Mouse (Mus musculus): ENCODE data around the gene Rraga. TPM values are rescaled to one million over a fixed set of nuclear protein-coding genes. Genes with fewer than 3 reads are reported as not detected.

The Rraga gene
- total RNA-seq (2021) = 10 to 100 TPM; 74.4 to 74.7 TPM

DNA sequence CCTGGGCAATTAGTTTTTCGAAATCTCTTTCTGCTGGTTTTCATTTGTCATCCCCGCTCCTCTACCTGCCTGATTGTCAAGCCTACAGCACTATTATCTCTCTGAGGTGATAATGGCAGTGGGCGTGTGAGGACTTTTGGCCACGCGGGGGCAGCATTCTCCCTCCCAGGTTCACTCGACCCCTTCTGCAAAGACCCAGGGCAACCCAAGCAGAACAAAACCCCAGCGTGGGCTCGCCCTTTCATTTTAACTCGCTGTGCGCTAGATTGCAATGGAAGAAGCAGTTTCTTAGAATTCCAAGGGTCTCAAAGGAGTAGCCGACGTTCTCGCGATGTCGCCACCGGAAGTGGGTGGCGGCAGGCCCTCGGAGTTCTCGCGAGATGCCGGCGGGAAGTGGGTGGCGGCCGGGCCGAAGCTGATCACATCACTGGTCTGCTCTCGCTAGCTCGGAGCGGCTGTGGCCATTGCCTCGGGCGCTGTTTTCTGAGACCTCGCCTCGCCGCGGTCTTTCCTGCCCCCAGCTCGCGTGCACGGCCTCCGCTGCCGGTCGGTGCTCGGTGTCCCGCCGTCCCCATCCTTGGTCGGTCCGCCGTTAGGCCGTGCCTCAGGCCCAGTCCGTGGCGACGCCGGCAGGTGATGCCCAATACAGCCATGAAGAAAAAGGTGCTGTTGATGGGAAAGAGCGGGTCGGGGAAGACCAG lies at the start of gene Rraga:
Rraga (plus strand) TSS at position 386 of the 701 bp plus-strand sequence.
- DNase-seq = peak; percentile 98

DNA sequence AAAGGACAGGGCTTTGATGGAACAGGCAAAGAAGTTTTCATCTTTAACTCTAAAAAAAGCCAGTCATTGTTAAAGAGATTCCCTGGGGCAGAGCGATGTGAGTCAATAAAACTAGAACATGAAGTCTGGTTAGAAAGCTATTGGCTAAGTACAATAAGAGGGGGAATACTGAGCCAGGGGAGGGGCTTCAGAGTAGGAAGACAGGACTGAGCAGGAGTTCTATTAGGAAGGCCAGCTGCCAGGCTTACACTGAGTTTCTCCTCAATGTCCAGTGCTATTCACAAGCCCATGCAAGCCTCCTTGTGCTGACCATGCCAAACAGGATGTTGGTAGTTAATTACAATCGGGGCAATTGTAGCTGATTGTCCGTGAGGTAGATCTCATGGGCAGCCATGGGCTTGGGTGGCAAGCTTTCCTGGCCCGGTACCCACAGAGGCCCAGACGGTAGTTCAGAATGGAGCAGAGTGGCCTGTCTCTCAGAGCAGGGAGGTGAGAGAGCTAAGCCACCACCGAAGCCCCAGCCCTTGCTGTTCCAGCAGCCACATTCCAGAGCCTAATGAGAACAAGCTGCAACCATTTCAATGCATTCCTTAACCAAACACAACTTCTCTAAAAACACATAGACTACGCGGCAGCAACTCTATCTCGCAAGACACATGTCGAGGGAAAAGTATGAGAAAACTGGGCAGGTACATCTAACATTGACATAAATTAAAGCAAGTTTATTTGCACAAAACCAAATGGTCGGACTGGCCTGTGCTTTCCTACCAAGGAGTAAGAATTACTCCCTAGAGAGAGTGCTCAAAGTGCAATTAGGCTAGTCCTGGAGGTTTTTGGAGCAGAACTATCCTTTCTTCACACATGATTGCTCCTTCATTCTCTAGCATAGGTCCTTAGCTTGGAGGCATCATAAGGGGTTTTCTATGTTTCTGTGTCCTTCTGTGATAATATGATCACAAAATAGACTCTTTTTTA lies 48.0 kb upstream of the Rraga start:
- DNase-seq = no peak

DNA sequence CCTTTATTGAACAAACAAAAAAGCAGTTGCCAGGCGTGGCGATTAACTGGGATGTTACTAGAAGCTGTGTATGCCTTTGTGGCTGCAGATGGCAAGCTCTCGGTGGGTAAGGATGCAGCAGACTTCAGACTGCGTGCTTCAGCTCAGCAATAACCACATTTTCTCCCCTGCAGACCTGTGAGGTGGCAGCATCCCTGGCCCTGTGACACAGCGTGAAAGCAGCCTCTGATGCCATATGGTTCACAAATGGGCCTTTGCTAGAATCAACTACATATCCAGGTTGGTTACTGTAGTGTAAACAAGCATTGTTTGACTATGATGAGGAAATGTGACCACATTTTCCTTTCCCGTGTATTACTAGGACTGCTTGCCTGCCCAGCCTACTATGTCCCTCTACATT lies 46.3 kb upstream of the Rraga start:
- DNase-seq = no peak

DNA sequence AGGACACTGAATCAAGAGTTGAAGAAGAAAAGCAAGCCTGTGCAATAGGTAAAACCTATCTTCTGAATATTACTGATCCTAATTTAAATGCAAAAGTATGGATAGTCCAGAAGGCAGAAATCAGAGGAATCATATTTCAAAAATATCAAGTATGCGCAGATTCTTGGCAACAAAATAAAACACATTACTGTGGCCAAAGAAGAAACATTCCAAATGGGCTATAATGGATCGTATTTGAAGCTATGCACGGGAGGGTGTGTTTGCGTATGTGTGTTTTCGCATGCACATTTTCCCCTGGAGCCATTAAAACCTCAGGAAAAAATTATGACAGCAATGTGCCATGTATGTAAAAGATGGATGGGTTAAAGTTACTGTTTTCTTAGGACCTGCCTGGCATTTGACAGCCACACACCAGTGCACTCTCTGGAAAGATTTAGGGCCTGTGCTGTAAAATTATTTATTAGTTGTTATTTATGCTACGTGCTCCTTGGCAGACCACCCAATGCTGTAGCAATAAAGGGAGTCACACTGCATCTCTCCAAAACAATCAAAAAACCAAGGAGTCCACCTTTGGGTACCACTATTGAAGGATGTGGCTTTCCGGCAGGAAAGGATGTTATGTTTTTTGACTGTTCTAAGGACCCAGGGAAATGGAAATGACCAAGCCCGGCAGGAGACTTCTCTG lies 41.9 kb upstream of the Rraga start:
- DNase-seq = no peak

DNA sequence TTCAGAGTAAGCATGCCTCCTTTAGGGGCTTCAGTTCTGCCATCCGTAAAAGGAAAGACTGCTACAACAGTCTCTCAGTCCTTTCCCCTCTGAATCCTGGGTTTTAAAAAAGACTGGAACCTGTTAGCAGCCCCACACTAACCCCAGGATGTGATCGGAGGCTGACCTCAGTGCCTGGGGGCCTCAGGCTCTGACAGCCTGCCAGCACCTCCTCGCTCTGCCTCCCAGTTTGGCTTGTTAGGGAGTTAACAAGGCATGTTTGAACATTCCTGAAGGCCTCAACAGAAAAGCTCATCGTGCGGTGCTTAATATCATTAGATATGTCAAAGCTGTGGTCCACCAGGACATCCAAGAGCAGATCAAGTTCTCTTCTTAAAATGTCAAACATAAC lies 41.4 kb upstream of the Rraga start:
- DNase-seq = no peak

DNA sequence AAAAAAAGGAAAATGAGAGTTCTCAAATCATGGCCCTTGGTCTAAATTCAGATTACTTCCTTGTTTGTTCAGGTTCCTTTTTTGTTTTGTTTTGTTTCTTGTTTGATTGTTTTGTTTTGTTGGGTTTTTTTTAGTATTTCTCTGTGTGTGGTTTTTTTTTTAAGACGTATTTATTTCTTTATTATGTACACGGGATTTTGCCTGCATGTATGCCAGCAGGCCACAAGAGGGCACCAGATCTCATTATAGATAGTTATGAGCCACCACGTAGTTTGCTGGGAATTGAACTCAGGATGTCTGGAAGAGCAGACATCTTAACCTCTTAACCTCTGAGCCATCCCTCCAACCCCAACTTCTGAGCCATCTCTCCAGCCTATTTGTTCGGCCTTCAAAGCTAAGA lies 37.5 kb upstream of the Rraga start:
- peak; percentile 44 for DNase-seq

DNA sequence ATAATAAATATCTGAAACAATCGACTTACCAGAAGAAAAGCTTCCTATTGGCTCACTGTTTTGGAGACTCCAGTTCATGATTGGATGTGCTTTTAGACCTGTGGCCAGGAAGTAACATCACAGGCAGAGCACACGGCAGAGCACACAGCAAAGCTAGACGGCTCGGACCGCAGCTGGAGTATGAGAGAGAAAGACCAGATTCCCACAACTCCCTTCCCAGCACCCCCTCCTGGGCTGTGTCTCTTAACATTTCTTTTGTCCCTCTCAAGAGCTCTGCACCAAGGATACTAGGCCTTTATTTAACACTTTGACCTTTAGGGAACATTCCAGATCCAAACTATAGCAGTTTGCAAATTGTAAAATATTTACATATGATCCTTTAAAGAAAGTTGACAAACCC lies 36.5 kb upstream of the Rraga start:
- no peak for DNase-seq

DNA sequence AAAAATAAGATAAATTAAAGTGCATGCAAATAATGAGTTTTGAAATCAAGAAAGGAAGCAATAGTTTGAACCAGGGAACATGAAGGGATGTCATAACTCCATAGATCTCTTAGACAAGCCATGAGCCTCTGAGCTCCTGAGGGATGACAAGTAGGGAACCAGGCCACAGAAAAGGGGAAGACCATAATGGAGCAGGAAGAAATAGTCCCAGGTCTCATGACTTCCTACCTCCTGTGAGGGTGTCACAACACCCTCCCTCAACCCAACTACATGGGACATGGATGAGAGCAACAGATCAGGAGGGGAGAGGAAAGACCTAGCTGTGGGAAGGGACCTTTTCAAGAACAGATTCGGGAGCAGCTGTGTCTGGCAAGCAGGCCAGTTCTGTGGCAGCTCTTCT lies 33.9 kb upstream of the Rraga start:
- no peak for DNase-seq

DNA sequence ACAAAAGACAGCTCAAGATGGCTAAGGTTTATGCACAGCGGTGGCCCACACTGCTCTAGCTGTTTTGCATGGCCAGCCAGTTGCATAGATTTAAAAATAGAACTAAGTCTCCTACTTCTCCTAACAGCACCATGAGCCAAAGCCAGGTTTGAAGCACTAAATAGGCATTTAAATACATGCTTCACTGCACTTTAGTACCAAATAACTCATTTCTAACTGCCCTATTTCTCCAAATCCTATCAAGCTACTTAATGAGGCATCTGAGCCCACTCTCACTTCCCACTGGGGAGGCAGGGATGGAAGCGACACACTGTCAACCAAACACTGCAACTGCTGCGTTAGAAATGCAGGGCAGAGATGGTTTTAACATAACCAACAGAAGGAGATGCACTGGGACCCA lies 31.5 kb upstream of the Rraga start:
- DNase-seq = no peak

DNA sequence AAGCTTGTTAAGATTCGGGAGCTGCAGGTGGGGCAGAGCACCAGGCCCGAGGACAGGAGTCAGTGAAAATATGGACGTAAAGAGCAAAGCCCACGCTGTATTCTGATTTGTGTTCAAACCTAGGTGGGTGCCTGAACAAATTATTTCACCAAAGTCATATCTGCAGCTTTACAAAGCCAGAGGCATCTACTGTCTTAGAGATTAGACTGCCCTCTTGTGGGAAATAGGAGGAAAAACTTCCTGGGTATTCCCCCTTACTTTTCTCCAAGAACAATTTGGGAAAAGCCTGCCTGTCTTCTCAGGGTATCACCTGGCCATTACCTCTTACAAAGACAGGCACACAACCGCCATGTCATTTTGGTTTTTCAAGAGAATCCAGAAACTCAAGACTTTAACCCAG lies 29.9 kb upstream of the Rraga start:
- no peak for DNase-seq

DNA sequence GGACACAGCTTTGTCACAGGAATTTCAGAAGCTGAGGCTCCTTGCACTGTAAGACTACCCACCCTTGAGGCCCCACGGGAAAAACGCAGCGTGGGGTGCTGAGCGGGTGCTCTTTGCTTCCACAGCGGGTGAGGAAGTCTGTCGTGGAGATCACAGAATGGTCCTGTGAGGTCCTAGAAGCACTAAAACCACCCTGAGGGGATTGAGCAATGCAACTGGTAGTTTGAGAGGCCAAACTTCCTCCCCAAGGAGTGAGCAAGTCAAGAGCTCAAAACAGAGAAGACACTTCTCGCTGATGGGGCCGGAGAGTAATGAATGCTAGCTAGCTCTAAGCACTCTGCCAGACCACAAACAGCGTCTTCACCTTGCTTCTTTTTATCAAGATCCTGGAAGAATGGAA lies 27.1 kb upstream of the Rraga start:
- no peak for DNase-seq

DNA sequence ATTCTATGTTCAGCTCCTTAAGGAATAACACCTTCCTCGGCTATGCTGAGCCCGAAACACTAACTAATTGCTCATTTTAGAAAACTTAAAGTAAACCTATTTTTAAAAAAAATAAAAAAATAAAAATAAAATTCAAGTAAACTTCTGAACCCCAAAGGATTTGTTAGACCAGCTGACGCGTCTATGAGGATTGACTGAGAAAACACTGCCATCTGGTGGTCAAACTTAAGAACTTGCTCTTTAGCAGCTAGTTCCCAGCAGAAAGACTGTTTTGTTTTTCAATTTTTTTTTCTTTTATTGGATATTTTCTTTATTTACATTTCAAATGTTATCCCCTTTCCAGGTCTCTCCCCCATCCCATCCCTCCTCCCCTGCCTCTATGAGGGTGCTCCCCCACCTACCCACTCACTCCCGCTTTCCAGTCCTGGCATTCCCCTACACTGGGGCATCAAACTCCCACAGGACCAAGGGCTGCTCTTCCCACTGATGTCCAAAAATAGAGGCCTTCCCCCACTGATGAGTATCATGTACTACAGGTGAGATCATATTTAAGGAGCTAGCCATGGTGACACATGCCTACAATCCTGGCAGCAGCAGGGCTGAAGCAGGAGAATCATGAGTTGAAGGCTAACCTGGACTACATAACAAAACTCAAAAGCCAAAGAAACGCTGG lies 20.3 kb upstream of the Rraga start:
- DNase-seq = peak; percentile 22

DNA sequence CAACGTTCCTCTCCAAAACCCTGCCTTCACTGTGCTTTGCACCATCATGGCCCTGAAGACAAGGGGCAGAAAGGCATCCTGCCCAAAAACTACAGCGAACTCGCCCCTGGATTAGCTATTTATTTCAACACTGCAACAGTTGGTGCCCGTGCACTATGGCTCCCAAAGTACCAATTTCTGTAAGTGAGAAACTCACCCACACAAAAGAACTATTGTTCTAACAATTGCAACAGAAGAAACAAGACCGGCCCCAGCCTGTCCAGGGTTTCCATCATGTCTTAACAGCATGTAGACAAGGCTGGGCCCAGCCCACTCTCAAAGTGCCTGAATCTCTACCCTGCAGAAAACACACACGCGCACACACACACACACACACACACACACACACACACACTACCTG lies 18.1 kb upstream of the Rraga start:
- no peak for DNase-seq

DNA sequence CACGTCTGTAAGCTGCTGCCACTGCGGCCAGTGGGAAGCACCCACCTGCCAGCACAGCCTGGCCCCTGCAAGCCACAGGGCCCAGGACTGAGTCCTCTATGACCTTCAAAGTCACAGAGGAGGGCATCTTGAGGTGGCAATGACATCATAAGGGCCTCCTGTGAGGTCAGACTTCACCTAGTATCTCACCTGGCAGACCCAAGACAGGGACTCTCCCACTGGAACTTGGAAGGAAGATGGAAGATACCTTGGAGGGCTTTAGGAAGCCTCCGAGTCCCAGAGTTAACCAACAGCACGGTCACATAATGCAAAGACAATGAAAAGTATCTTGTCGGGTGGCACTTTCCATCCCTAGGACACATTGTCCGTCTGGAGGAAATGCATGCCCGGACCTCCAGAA lies 17.2 kb upstream of the Rraga start, which contains the start of gene Saxo1:
Saxo1 (minus strand) TSS at position 101 of the 400 bp plus-strand sequence.
- no peak for DNase-seq

DNA sequence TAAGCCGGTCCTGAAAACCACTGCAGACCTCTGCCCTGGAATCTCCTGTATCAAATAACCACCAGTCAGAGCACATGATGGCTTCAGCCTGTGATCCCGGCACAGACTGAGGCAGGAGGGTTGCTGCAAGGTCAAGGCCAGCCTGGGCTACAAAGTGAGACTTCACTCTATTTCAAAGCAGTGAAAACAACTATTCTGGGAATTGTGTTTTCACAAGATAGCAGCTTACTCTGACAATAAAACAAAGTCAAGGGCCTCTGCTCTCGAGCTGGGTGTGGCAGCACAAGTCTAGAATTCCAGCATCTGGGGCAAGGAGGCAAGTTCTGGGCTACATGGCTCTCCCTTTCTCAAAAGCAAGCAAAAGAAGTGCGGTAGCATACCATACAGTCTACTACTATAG lies 16.5 kb upstream of the Rraga start:
- DNase-seq = no peak

DNA sequence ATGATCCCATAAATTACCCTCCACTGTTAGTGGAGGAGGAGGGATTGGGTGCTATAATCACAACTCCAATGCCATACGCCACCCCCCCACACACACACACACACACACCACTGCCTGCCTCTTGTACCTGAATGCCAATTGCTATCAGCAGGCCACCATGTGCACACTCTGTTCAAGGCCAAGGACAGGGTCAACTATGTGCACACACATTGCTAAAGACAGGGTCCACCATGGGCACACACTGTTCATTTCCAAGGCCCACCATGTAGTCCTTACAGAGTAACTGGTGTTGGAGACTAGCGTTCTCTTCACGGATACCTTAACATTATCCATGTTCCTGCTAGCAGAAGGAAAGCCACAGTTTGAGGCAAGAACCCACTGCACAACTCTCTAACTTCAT lies 14.4 kb upstream of the Rraga start:
- DNase-seq = no peak

DNA sequence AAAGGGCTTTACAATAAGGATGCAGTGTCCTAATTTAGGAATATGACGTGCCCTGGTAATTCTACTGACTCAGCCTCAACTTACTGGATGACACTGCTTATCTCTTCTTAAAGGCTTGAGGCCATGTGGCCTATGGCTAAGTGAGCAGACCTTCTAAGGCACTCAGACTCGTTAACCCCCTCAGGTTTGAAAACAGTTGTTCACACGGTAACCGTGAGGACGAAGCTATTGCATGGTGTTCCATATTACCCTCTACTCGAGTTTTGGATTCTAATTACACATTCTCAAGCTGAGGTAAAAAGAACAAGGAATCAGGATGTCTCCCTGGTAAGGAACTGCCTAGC lies 557 bp upstream of the Rraga start:
- no peak for DNase-seq

DNA sequence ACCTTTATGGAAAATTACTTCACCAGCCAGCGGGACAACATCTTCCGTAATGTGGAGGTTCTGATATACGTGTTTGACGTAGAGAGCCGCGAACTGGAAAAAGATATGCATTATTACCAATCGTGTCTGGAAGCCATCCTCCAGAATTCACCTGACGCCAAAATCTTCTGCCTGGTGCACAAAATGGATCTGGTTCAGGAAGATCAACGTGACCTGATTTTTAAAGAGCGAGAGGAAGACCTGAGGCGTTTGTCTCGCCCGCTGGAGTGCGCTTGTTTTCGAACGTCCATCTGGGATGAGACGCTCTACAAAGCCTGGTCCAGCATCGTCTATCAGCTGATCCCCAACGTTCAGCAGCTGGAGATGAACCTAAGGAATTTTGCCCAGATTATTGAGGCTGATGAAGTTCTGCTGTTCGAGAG lies 663 bp downstream of the Rraga start:
- DNase-seq = peak; percentile 9

DNA sequence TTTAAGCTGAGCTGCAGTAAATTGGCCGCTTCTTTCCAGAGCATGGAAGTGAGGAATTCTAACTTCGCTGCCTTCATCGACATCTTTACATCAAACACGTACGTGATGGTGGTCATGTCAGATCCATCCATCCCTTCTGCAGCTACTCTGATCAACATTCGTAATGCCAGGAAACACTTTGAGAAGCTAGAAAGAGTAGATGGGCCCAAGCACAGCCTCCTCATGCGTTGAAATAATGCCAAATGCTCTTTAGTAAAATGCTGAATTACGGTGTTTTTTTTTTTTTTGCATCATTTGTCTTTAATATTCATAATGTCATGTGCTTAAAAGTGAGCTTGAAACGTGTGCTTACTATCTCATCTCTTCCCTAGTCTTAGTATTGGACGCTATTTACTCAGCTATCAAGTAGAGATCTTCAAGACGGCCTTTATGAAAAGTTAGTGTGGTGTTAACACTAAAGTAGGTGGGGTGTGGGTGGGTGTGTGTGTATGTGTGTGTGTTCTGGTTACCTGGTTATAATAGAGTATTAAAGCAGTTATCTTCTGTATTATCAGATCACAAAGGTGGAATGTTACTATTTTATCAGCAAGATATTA lies 1.3 kb downstream of the Rraga start:
- DNase-seq = no peak

DNA sequence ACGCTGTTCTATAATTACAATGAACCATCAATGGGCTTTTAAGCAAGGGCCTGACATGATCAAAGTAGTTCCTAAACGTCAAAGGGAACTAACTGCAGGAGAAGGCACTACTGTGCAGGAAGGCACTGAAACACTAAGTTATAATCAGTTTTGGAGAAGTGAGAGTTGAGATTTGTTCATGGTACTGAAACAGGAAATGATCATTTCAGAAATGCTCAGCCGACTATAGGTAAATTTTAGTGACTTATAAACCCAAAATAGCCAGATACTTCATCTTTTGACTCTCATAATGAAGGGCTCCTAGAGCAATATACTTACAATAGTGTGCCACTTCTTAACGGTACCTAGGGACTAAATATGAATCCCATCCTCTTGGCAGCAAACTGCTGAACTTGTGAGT lies 4.6 kb downstream of the Rraga start:
- DNase-seq = no peak

DNA sequence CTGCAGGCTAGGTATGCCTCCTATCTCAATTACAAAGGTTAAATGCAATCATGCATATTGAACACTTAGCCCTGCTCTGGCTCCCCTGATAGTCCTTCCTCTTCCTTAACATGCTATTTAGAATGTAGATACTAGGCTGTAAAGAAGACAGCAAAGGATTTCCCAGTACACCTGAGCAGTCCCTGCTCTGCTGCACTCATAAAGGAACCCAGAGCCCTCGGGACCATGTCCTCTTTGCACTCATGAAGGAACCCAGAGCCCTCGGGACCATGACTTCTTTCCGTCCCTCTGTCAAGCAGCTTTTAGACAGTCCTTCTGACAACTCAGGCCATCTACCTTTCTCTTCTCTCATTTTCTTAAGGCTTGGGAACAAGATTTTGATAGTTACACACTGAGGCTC lies 5.1 kb downstream of the Rraga start:
- DNase-seq = no peak

DNA sequence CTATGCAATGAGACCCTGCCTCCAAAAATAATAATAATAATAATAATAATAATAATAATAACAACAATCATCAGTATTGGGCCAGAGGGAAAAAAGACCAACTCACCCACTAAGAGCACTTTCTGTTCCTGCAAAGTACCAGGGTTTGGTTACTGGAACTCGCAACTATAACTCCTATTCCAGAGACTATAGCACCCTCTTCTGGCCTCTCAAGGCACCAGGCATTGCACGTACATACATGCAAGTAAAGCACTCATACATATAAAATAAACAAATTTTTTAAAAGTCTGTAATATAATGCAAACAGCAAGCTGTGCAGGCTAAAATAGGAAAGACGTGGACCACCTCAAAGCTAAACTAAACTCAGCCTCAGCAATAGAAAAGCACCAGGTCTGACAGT lies 12.8 kb downstream of the Rraga start:
- DNase-seq = no peak
